Mouse (Mus musculus) thymus, postnatal 4 days (tissue): ENCODE data around the gene Vstm2l.

Experiments used
- DNase-seq: peaks from one replicate; pipeline ENCODE4 v3.0.0; 2021

Gene Vstm2l

GRCm38 (mm10) chr2:157935444-157936171 lies 21.2 kb downstream of the Vstm2l start:
- DNase-seq = no peak

GRCm38 (mm10) chr2:157936676-157937075 lies 22.2 kb downstream of the Vstm2l start:
- DNase-seq = no peak

- no peak for DNase-seq
These were observed 26.2 kb downstream of the Vstm2l start for GRCm38 (mm10) chr2:157940586-157941185.

- DNase-seq = peak; percentile 79
These were observed 29.2 kb downstream of the Vstm2l start for GRCm38 (mm10) chr2:157943514-157944155.

- no peak for DNase-seq
These were observed 29.9 kb downstream of the Vstm2l start for GRCm38 (mm10) chr2:157944156-157944893.

- no peak for DNase-seq
These were observed 39.5 kb downstream of the Vstm2l start for GRCm38 (mm10) chr2:157953978-157954377.

- DNase-seq = no peak
These were observed 43.3 kb downstream of the Vstm2l start for GRCm38 (mm10) chr2:157957707-157958108.

- DNase-seq = no peak
These were observed 53.4 kb downstream of the Vstm2l start for GRCm38 (mm10) chr2:157967856-157968255.

GRCm38 (mm10) chr2:157970124-157970523 lies 55.7 kb downstream of the Vstm2l start:
- DNase-seq = no peak

- peak; percentile 68 for DNase-seq
These were observed 56.2 kb downstream of the Vstm2l start for GRCm38 (mm10) chr2:157970669-157971068.

- DNase-seq = no peak
These were observed 60.4 kb downstream of the Vstm2l start for GRCm38 (mm10) chr2:157974604-157975501.

GRCm38 (mm10) chr2:157975595-157975994 lies 61.1 kb downstream of the Vstm2l start:
- DNase-seq = no peak

- no peak for DNase-seq
These were observed 64.8 kb downstream of the Vstm2l start for GRCm38 (mm10) chr2:157979241-157979640.

GRCm38 (mm10) chr2:157982727-157983126 lies 68.3 kb downstream of the Vstm2l start:
- DNase-seq = no peak

GRCm38 (mm10) chr2:157983276-157983675 lies 68.8 kb downstream of the Vstm2l start:
- no peak for DNase-seq

- no peak for DNase-seq
These were observed 71.2 kb downstream of the Vstm2l start for GRCm38 (mm10) chr2:157985611-157986010.

- DNase-seq = no peak
These were observed 71.8 kb downstream of the Vstm2l start for GRCm38 (mm10) chr2:157986235-157986634.

- DNase-seq = no peak
These were observed 74.2 kb downstream of the Vstm2l start for GRCm38 (mm10) chr2:157988416-157989190.

GRCm38 (mm10) chr2:157989946-157990345 lies 75.5 kb downstream of the Vstm2l start:
- DNase-seq = peak; percentile 10

- DNase-seq = no peak
These were observed 76.6 kb downstream of the Vstm2l start for GRCm38 (mm10) chr2:157991026-157991425.

- DNase-seq = no peak
These were observed 78.0 kb downstream of the Vstm2l start for GRCm38 (mm10) chr2:157992501-157992900.
